Mouse (Mus musculus) c-Kit-negative CD71-positive TER-119-positive erythroid progenitor cells, embryonic 14.5 days (primary cell): ENCODE data around the gene Nckap1.
A peak's percentile ranks its signal among the peaks of the same experiment; 100 is the strongest.

Source experiments
- DNase-seq: peaks from one replicate; pipeline ENCODE4 v3.0.0-alpha.2; 2013; ENCODE audit warnings: low read depth, low spot score

The Nckap1 gene

DNA sequence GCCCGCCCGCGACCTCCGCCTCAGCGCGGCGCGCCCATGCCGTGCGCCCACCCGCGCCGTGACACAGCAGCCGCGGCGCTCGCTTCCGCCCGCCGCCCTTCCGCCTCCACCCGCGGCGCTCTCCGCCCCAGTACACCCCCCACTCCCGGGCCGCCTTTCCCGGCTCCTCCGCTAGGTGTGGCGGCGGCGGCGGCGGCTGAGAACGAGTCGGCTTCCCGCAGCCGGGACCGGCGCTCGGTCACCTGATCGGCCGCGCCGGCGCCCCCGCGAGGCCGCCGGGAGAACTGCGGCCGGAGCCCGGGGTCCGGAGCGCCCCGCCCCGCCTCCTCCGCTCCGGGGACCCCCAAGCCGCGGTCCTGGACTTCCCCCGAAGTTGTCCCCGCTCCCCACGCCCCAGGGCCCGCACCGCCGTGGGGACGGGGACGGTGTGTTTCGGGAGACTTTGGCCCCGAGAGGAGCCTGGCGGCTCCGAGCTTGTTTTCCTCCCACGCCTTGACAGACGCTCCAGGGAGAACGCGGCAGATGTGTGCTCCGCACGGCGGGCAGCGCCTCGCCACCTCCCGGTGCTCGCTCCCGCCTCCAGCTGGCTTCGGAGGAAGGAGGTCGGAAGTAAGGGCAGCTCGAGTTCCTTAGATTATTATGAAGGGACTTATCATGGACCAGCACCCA lies at the start of gene Nckap1:
Gene Nckap1, minus strand, starts transcription at position 338 of the 669 bp plus-strand sequence.
- peak; percentile 72 for DNase-seq

DNA sequence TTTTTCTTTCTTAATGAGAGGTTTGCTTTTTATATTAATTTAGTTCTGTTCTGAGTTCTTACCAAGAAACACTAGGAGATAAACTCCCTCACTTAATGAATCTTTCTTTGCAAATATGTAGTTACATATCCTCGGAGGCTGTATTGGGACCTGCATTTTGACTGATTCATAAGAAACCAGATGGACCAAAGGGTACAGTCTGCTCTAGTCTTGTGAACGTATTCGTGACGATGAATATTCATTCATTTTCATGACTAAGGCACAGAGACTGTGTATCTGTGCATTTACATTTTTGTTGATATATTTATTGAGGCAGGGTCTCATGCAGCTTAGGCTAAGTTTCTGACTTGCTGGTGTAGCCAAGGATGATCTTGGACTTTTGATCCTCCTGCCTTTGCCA lies 43.3 kb upstream of the Nckap1 start:
- no peak for DNase-seq

DNA sequence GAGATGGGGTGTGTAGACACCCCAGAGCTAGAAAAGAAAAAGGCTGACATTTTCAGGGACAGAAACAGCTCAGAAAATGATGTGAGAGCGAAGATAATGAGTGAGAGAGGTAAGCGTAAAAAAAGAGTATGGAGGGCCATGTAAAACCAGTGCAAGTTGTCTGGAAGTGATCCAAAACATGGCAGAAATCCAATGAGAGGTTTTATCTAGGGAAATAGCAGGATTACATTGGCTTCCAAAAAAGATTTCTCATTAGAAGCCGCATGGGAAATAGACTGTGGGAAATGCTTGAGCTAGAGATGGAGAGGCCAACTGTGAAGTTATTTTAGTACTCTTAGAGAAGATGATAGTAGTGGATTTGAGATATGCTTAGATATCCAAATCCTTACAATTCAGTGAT lies 40.7 kb upstream of the Nckap1 start:
- no peak for DNase-seq

DNA sequence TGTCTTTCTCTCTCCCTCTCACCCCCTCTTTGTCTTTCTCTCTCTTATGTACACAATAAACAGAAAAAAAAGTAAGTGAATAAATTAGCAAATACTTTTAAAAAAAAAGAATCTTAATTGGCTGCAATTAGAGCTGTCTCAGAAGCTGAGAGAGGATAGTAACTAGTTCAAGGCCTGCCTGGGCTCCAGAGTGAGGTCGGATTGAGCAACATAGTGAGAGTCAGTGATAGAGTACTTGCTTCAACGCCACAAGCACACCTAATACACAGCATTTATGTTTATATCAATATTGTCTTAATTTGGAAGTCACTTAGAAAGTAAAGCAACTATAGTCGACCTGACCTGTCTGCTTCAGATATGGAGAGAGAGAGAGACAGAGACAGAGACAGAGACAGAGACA lies 37.8 kb upstream of the Nckap1 start:
- DNase-seq = no peak

DNA sequence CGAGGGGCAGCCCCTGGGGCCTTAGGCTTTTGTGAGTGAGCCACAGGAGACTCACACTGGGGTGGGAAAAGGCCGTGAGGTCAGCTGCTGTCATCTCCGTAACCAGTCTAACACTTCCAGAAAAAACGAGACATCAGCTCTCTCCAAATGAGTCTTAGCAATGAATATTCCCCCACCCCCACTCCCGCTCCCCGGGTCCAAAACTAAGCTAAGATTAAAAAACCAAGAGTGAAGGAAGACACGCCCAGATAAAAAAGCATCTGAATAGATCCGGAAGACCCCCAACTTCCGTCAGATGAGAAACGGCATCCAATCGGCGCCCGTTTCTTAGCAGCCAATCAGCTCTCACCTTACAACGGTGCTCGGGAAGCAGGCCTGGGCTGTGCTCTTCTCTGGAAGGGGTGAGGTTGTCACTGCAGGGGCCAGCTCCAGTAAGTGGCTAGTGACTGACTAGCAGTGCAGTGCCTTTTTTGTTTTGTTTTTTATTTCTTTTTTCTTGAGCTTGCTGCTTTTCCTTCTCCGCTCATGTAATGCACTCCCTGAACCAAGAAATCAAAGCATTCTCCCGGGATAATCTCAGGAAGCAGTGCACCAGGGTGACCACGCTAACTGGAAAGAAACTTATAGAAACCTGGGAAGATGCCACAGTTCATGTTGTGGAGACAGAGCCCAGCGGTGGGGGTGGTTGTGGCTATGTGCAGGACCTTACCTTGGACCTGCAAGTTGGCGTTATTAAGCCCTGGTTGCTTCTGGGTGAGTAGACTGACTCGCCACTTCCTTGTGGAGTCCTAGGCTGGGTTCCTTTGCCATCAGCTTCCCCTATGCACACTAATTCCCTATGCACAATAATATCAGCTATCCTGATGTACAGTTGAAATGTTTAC lies 35.9 kb upstream of the Nckap1 start, which contains the start of the genes Dusp19 and Nup35:
Gene Dusp19, plus strand, starts transcription at position 192 of the 884 bp plus-strand sequence.
Gene Nup35, plus strand, starts transcription at position 383 of the 884 bp plus-strand sequence.
- peak; percentile 65 for DNase-seq

DNA sequence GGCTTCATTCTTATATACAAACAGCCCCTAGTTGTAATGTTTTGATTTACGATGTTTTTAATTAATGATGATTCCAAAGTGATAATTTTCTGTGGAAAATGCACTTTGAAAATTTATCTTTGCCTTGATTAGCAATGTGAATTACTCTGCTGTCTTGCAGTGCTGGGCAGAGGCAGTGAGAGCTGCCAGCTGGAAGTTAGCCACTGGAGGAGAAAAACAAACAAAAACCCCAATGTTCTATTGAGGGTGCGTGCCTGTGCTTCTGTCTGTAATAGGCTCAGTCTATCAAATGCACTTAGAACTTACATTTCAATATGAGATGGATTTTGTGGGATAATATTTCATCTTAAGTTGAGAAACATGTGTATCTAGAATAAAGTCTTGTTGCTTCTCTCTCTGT lies 31.6 kb upstream of the Nckap1 start:
- no peak for DNase-seq

DNA sequence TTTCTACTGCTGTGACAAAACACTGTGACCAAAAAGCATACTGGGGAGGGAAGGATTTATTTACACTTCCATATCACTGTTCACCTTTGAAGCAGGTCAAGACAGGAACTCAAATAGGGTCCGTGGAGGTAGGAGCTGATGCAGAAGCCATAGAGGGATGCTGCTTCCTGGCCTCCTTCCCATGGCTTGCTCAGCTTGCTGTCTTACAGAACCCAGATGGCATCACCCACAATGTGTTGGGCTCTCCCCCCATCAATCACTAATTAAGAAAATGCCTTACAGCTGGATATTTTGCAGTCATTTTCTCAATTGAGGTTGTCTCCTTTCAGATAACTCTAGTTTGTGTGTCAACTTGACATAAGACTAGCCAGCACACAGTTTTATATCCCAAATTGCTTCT lies 31.1 kb upstream of the Nckap1 start:
- no peak for DNase-seq

DNA sequence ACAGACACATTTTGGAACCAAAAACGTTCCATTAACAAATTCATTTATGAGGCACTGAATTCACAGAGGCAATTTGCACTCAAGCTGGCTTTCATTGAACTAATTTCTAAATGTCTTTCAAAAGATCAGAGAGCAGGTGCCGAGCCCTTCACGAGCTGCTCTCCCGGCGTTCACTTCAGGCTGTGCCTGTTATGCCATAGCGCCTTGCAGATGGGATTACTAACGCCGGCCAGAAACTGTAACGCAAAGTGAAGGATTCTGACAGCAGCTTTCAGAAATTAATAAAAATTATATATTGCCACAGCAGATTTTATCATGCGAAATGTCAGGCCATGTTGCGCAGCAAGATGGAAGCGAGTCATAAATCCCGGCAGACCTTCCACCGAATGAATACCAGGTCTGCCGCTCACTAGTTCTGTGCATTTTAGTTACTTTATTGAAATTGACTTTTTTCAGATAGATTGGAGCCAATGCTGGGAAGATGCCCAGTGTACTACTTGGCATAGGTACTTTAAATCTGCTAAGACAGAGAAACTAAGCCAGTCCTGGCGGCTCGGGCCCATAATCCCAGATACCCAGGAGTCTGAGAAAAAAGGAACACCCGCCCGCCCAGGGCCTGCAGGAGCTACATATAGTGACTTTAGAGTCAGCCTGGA lies 22.7 kb upstream of the Nckap1 start:
- DNase-seq = no peak

DNA sequence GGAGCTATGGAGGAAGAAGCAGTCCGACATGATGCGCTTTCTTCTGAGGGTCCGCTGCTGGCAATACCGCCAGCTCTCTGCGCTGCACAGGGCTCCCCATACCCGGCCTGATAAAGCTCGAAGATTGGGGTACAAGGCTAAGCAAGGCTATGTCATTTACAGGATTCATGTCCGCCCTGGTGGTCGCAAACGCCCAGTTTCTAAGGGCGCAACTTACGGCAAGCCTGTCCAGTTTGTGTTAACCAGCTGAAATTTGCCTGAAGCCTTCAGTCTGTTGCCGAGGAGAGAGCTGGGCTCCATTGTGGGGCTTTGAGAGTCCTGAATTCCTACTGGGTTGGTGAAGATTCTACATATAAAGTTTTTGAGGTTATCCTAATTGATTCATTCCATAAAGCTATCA lies 21.6 kb upstream of the Nckap1 start:
- no peak for DNase-seq

DNA sequence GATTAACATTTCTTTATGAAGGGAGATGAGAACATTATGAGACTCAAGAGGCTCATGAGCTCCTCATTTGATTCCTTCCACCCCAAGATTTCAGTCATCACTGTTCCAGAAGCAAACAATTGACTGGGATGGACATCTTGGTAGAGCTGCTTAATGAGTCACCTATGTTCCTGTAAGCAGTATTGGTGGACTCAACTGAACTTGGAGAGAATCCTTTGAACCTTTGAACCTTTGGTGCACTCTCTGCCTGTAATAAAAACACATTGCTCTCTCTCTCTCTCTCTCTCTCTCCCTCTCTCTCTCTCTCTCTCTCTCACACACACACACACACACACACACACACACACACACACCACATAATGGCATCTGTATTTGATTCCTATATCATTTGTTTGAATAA lies 19.4 kb upstream of the Nckap1 start:
- no peak for DNase-seq

DNA sequence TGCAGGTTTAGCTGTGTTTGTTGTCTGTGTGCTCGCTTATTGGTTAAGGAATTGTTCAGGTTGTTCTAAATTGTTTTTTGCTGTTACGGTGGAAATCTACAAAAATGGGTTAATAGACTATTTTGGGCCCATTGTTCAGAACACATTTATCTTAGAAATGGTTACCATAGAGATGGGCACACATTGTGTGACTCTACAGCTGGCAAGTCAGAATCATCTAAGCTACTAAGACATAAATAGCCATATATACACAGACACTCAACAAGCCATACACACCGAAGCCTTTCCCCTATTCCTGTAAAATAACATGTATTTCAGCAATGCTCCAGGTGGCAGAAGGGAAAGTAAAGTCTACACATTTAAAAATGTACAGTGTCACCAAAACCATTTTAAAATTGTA lies 18.7 kb upstream of the Nckap1 start:
- no peak for DNase-seq

DNA sequence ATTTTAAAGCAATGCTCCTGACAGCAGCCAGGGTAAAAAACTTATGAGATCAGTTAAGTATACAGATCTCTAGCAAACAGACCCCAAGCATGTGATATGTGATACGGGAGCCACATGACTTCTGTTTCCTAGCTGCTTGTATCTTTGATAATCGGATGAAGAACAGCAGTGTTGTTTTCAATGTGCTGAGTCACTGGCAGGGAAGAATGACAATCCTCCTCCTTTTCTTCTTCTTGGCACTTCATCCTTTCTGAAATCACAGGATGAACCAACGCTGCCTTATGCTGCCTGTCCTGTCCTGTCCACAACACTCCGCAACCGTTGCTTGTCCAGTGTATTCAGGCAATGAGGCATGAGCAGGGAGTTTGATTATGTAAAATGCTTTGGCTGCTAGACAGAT lies 15.8 kb upstream of the Nckap1 start:
- DNase-seq = no peak

DNA sequence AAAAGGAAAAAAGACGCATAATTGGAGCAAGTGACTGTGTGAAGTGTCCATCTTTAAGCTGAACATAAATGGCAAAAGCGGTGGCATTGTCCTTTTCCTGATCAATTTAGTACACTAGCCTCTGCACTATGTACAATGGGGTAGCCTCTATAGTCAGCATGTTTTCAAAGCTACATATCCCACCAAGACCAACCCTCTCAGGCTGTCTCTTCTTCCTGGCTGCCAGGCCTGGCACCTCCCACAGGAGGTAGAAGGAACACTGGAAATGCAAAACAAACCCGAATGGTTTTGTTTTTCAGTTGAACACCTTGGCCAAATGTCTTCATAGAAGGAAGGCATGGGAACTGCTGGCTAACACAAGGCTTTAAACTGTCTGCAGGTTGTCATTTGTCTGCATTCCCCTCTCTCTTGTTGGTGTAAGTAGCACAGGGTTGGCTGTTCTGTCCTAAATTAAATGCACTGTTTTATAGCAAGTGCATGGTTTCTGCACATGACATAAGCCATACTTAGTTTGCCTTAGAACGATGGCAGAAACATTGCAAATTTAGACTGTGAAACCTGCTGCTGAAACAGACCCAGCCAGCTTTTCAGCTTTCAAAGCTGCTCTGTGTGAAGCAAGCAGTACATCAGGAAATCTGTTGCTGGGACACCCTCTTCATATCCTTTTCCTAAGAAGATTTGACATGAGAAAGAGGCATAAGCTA lies 13.2 kb upstream of the Nckap1 start:
- no peak for DNase-seq

DNA sequence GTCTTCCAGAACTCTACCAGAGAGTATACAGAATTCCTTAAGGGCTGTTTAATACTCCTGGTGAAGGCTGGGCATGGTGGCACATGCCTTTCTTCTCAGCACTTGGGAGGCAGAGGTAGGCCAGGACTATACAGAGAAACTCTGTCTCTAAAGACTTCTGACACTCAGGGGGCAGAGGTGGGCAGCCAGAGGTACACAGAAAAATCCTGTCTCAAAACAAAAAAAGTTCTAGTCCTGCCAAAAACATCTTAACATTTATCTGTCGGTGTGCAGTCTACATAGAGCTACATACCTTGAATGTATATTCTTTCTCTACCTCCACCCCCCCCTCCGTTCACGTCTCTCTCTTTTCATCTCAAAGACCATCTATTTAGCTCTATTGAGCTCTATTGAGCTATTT lies 1.2 kb upstream of the Nckap1 start:
- DNase-seq = no peak

DNA sequence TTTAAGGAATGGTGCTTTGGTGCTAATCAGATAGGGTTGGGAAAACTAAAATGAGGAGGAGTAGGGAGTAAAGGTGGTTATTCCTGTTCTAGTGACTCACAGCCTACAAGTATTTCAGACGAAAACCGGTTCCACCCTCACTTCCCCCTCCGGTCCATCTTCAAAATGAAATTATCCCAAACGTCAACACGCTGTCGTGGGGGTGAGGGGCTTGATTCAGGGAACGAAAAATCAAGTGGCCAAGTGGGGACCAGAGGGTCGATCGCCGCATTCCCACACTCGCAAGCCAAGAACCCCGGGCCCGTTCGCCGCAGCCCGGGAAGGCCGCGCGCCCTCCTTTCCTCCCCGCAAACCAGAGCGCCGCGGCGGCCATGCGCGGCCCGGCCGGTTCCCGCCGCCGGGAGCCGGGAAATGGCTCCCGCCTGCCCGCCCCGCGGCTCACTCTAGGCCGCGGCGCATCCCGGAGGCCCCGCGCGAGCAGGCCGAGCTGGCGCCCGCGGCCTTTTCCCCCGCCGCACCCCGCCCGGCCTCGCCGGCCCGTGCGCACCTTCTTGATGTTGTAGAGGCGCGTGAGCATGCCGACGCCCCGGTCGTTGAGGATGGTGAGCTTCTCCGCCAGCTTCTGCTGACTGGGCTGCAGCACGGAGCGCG lies 744 bp downstream of the Nckap1 start:
- DNase-seq = peak; percentile 26

DNA sequence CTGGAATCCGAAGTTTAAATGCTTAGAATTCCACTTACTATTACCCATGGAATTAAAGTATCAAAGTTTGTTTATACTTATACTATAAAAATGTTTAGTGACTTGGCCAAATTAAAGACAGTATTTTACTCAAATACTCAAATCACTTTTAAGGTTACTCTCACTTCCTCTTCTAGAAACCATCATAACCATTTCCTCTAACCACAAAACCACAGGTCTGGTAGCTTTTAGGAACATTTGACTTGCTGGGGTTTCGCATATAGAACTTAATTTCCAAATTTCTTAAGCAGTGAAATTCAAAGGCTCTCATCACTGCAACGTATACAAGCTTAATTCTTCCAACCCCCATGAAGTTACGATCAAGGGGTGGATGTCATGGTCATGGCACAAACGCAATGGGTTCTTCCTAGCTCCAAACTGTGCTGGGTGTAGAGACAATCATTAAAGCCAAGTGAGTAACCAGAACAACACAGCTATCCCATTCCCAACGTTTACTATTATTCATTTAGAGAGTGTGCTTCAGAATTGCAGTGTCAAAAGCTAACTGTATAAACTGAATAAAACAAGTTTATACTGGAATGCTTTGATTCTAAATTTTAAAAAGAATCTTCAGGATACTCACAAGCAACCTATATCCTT lies 1.8 kb downstream of the Nckap1 start:
- DNase-seq = no peak

DNA sequence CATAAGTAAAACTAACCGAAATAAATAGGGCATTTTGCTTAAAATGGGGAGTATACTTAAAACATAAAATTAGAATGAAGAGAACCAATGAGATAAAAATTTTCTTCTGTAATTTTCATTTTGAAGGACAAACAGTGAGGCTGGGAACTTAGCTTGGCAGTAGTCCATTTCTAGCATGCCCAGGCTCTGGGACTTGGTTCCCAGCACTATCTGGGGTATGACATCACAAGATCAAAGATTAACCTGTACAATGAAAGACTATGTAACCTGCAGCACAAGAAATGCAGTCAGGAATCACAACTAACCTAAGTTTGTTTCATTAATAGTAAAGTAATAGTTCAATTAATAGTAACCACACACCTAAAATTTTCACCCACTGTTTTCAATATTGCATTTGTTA lies 3.9 kb downstream of the Nckap1 start:
- no peak for DNase-seq

DNA sequence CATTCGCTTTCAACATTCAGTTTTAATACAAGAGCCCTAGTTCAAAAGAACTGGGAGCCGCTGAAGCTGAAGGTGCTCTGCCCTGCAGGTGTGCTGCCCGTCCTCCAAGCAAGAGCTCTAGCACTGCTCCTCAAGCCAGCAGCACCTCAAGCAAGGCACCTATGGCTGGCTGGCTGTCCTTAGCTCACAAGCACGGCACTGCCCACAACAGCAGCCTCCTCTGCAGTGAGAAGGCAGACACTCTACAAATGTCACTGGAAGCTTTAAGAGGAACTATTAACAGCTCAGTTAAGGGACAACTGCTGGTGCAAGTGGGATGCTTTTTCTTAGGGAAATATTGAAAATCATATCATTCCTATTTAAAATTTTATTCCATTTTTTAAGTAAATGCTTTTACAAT lies 10.5 kb downstream of the Nckap1 start:
- no peak for DNase-seq

DNA sequence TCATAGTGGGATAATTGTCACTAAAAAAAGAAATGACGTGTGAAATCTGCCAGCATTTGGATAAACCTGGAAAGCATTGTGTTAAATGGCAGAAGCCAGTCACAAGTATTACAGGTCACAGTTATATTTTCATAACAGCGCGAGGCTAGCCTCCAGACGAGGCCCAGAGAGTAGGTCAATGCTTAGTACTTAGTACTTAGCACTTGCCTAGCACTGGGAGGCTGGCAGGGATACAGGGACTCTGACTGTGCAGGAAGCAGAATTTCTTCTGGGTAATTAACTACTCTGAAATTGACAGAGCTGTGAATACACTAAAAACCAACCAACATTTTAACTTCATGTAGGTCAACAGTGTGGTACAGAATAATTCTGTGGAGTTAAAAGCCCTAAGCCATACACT lies 13.8 kb downstream of the Nckap1 start:
- DNase-seq = no peak

DNA sequence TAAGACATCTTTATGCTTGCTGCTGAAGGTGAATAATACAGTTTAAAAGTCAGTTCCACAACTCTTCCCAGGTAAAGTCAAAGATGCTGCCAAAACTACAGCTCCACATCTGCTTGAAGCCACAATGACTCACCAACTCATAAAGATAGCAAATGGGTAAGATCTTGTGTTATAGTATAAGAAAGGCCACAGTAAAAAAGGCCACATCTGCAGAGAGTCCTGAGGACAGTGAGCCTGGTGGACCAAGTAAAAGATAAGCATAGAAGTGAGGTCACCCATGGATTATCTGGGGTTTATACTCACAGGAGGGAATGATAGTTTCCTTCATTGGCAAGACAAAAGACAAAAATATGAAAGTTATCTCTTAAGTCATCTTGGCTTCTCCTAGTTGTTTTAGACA lies 18.9 kb downstream of the Nckap1 start:
- no peak for DNase-seq

DNA sequence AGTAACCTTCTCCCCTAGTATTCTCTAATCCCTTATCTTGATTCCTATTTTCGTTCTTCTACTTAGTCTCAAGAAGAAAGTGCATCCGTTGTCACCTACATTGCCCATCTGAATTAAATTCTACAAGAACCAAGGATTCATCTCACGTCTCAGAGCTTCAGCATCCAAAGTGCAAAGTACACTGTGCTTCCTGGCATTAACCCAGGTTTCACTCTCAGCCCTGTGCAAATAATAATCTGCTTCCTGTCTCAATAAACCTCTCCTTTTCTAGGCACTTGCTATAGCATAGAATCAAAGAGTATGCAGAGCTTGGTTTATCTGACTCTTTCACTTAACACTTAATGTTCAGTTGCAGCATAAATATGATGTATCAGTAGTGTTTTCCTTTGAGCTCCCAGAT lies 19.7 kb downstream of the Nckap1 start:
- DNase-seq = no peak
